In genomic region chr9:58581283-58581930, GRCm38 (mm10) we compare ENCODE assay signal across 8 mouse cellular contexts. TPM values are rescaled to one million over a fixed set of nuclear protein-coding genes. Genes with fewer than 3 reads are reported as not detected.
DNase-seq lines count a peak whose midpoint lies in the region; ATAC-seq and TF ChIP-seq lines count a peak whose summit lies in the region.

No protein-coding gene starts in this region.

- H3K27me3 ChIP-seq in Patski, result no peaks in the 10 kb centered on the region
- H3K27me3 ChIP-seq in heart, embryonic 16.5 days (ENCODE audit: control insufficient read depth, insufficient read depth, low read length), result no peaks in the 10 kb centered on the region
- H3K27me3 ChIP-seq in liver, postnatal 0 days (ENCODE audit: insufficient read depth, low read length), result no peaks in the 10 kb centered on the region

- peak; percentile 17 for DNase-seq in kidney, adult 8-10 months
- no peak for DNase-seq in kidney, adult 18-20 months
- DNase-seq in Patski (ENCODE audit: low read depth, low spot score), result no peak
- no peak for DNase-seq in liver, postnatal 0 days
- DNase-seq in right cerebral cortex, postnatal 10 days (ENCODE audit: low spot score in 2 of 2), result no peak
- DNase-seq in urinary bladder, postnatal 14 days (ENCODE audit: low spot score), result no peak
- no peak for DNase-seq in right cerebral cortex, postnatal 36 days (ENCODE audit: low spot score in 2 of 2)

- H3K4me2 ChIP-seq in heart, embryonic 16.5 days (ENCODE audit: low read depth, low read length), result peak overlapping the region; percentile 85
- H3K4me2 ChIP-seq in liver, postnatal 0 days (ENCODE audit: low read depth, low read length), result peak overlapping the region; percentile 91

- no peaks in the 10 kb centered on the region for H3K36me3 ChIP-seq in heart, embryonic 16.5 days (ENCODE audit: control insufficient read depth, insufficient read depth)
- no peaks in the 10 kb centered on the region for H3K36me3 ChIP-seq in liver, postnatal 0 days (replicated peaks; ENCODE audit: insufficient read depth, low read length)

- H3K4me3 ChIP-seq in heart, embryonic 16.5 days (ENCODE audit: low read length), result peak overlapping the region; percentile 57
- H3K4me3 ChIP-seq in liver, postnatal 0 days (ENCODE audit: low read depth, low read length), result peak overlapping the region; percentile 92

- H3K9ac ChIP-seq in heart, embryonic 16.5 days (ENCODE audit: low read length), result peak overlapping the region; percentile 71
- peak overlapping the region; percentile 69 for H3K9ac ChIP-seq in liver, postnatal 0 days (replicated peaks)

- peak; percentile 3 for ATAC-seq in Patski
- no peak for ATAC-seq in heart, embryonic 16.5 days (replicated peaks; ENCODE audit: extremely low read depth, insufficient read depth, low FRiP score)
- no peak for ATAC-seq in liver, postnatal 0 days

- no peaks in the 10 kb centered on the region for H3K9me3 ChIP-seq in heart, embryonic 16.5 days (replicated peaks; ENCODE audit: control insufficient read depth, low read length)
- H3K9me3 ChIP-seq in liver, postnatal 0 days (ENCODE audit: low read length), result no peaks in the 10 kb centered on the region

- CTCF ChIA-PET in Patski (lab: Charles Lee), result interaction anchor here (0.8 to 6.6 kb wide), 9 partner anchors 16 to 250 kb away, joined by 3 to 48 read pairs (median 4); partner anchors contain the start of gene Cd276

- POLR2A ChIA-PET in Patski (lab: Charles Lee), result interaction anchor here (0.6 to 1.0 kb wide), 4 partner anchors 12 to 46 kb away, joined by 3 read pairs; no protein-coding TSS in a partner anchor

- peaks cover 13% of the 10 kb centered on the region for H3K4me1 ChIP-seq in heart, embryonic 16.5 days (ENCODE audit: control insufficient read depth, insufficient read depth, low read length)
- H3K4me1 ChIP-seq in liver, postnatal 0 days (ENCODE audit: insufficient read depth), result peaks cover 14% of the 10 kb centered on the region

- 24% methylated on average over 8 of the region's 8 CpGs for WGBS in heart, embryonic 16.5 days
- 24% methylated on average over 8 of the region's 8 CpGs for WGBS in liver, postnatal 0 days (ENCODE audit: insufficient replicate concordance)

- no peak for TF ChIP-seq EP300 in liver, postnatal 0 days (IDR thresholded peaks at IDR 0.05; ENCODE audit: low read depth)

- no peak for TF ChIP-seq CTCF in Patski (IDR thresholded peaks at IDR 0.05)
- TF ChIP-seq CTCF in liver, postnatal 0 days (IDR thresholded peaks at IDR 0.05; ENCODE audit: low read depth), result no peak

- peak overlapping the region; percentile 94 for H3K27ac ChIP-seq in heart, embryonic 16.5 days (ENCODE audit: low read length)
- peak overlapping the region; percentile 81 for H3K27ac ChIP-seq in liver, postnatal 0 days (ENCODE audit: low read depth)

- in situ Hi-C loops in Patski (cut with MboI; ENCODE audit: low pct_unique_long_range_greater_than_20kb), result no loop called here

RNA-seq across cellular contexts. Expression of gene Nptn, which starts 0.6 kb away (rescaled TPM):
- polyA plus RNA-seq in Patski (2021), result 424 TPM
- 110 and 124 TPM in 2 replicates for polyA plus RNA-seq in heart, embryonic 16.5 days (2015; fragmentation: Nextera tagmentation; extraction: Ambion mirVana)
- polyA plus RNA-seq in liver, postnatal 0 days (2015; fragmentation: Nextera tagmentation; extraction: Ambion mirVana), result 66.3 and 73.8 TPM in 2 replicates

RNA-seq across cellular contexts. Expression of gene Cd276, which starts 26.2 kb away (rescaled TPM):
- 48.6 TPM for polyA plus RNA-seq in Patski (2021)
- 24.1 and 24.5 TPM in 2 replicates for polyA plus RNA-seq in heart, embryonic 16.5 days (2015; fragmentation: Nextera tagmentation; extraction: Ambion mirVana)
- 1.4 and 1.5 TPM in 2 replicates for polyA plus RNA-seq in liver, postnatal 0 days (2015; fragmentation: Nextera tagmentation; extraction: Ambion mirVana)

Comparison
In these comparisons a context has a peak if more than half of its experiments do, and no peak if none do; other contexts are left out.
1. DNase-seq: peak in kidney, adult 8-10 months (2 of 2); none in kidney, adult 18-20 months (single experiment), Patski (single experiment), liver, postnatal 0 days (single experiment), right cerebral cortex, postnatal 10 days (0 of 2), urinary bladder, postnatal 14 days (single experiment) and right cerebral cortex, postnatal 36 days (0 of 2).
2. RNA of gene Cd276, which starts 26.2 kb away (polyA plus RNA-seq): 48.6 TPM in Patski (single experiment) and 24.1 to 24.5 TPM in heart, embryonic 16.5 days; 1.4 to 1.5 TPM in liver, postnatal 0 days; every median in the first group is over 10 times any median in the second.